Mouse (Mus musculus) neural tube, embryonic 15.5 days (tissue): ENCODE results near the gene Glp1r. TPM values are rescaled to one million over a fixed set of nuclear protein-coding genes. Genes with fewer than 3 reads are reported as not detected.

ENCODE experiments used
- ATAC-seq: fragments of 200-750 bp; cut with Nextera tagmentation; 2 replicates; pipeline ENCODE4 v1.8.0; 2017; ENCODE audit warnings: mild to moderate bottlenecking, moderate TSS enrichment, moderate library complexity; ENCODE audit not compliant: low FRiP score
- H3K27ac ChIP-seq: fragments of 300-500 bp; sonication (generic); replicated peaks from 2 replicates; pipeline ENCODE4 v1.5.1; 2015; ENCODE audit warnings: mild to moderate bottlenecking, inconsistent platforms
- H3K27me3 ChIP-seq: fragments of 300-500 bp; sonication (generic); replicated peaks from 2 replicates; pipeline ENCODE4 v1.6.1; 2015; ENCODE audit warnings: inconsistent platforms
- H3K36me3 ChIP-seq: fragments of 300-500 bp; sonication (generic); 2 replicates; pipeline ENCODE4 v1.6.1; 2015; ENCODE audit warnings: inconsistent platforms
- H3K4me1 ChIP-seq: fragments of 300-500 bp; sonication (generic); 2 replicates; pipeline ENCODE4 v1.6.1; 2015; ENCODE audit warnings: inconsistent platforms
- H3K4me2 ChIP-seq: fragments of 300-500 bp; sonication (generic); 2 replicates; pipeline ENCODE4 v1.6.1; 2015; ENCODE audit warnings: inconsistent platforms, mild to moderate bottlenecking, moderate library complexity
- H3K4me3 ChIP-seq: fragments of 300-500 bp; sonication (generic); replicated peaks from 2 replicates; pipeline ENCODE4 v1.5.1; 2015; ENCODE audit warnings: mild to moderate bottlenecking, inconsistent platforms
- H3K9ac ChIP-seq: fragments of 300-500 bp; sonication (generic); replicated peaks from 2 replicates; pipeline ENCODE4 v1.6.1; 2015; ENCODE audit warnings: mild to moderate bottlenecking, inconsistent platforms
- H3K9me3 ChIP-seq: fragments of 300-500 bp; sonication (generic); replicated peaks from 2 replicates; pipeline ENCODE4 v1.6.1; 2016; ENCODE audit warnings: inconsistent platforms
- WGBS: fragments of 180-500 bp; shearing (Covaris S2); methylation state at CpG from one replicate; pipeline ENCODE4 v1.1.7; 2015; ENCODE audit warnings: mixed read lengths; 5-methylcytosine and 5-hydroxymethylcytosine counted together
- polyA plus RNA-seq: library from polyadenylated mRNA; unstranded; fragments of >200 nt; fragmentation: Nextera tagmentation; extraction: Ambion mirVana; gene quantifications from 2 replicates; pipeline ENCODE4 v1.2.1, GENCODE M21; 2015

The Glp1r gene
- polyA plus RNA-seq, 1 experiment from 2014 or later, result 1.0 TPM

GRCm38 (mm10) chr17:30914264-30914663, 12.6 kb downstream of the Glp1r start:
- Histone ChIP-seq H3K36me3 (no peaks in the 10 kb centered on the region), H3K4me1 (peaks cover 32% of the 10 kb centered on the region), H3K9ac (no peak overlapping the region), H3K27me3 (no peaks in the 10 kb centered on the region), H3K4me2 (no peak overlapping the region), H3K9me3 (no peaks in the 10 kb centered on the region), H3K27ac (no peak overlapping the region), H3K4me3 (no peak overlapping the region)
- ATAC-seq, result no peak

DNA sequence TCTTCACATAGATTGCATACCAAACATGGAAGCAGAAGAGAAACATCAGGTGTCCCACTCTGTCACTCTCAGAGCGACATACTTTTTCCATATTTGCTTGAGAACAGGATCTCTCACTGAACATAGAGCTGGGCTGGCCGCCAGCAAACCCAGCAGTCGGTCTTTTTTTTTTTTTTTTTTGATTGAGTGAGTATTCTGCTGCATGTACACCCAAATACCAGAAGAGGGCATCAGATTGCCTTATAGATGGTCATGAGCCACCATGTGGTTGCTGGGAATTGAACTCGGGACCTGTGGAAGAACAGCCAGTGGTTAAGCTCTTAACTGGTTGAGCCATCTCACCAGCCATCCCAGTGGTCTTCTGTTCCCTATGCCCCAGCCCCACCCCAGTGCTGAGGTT, 21.9 kb downstream of the Glp1r start:
- Histone ChIP-seq H3K36me3 (no peaks in the 10 kb centered on the region), H3K4me2 (no peak overlapping the region), H3K27ac (no peak overlapping the region), H3K9me3 (no peaks in the 10 kb centered on the region), H3K9ac (no peak overlapping the region), H3K4me3 (no peak overlapping the region), H3K27me3 (no peaks in the 10 kb centered on the region), H3K4me1 (no peaks in the 10 kb centered on the region)
- WGBS, result 61% methylated on average over 4 of the region's 4 CpGs
- no peak for ATAC-seq

GRCm38 (mm10) chr17:30930827-30931226, 29.2 kb downstream of the Glp1r start:
- Histone ChIP-seq H3K4me3 (no peak overlapping the region), H3K36me3 (no peaks in the 10 kb centered on the region), H3K9ac (no peak overlapping the region), H3K4me1 (0 out of 2 replicates have a peak, but pooled peaks cover 4% of the 10 kb centered on the region), H3K9me3 (no peaks in the 10 kb centered on the region), H3K27ac (no peak overlapping the region), H3K27me3 (no peaks in the 10 kb centered on the region), H3K4me2 (no peak overlapping the region)
- WGBS, result 82% methylated on average over 7 of the region's 7 CpGs
- ATAC-seq, result no peak

DNA sequence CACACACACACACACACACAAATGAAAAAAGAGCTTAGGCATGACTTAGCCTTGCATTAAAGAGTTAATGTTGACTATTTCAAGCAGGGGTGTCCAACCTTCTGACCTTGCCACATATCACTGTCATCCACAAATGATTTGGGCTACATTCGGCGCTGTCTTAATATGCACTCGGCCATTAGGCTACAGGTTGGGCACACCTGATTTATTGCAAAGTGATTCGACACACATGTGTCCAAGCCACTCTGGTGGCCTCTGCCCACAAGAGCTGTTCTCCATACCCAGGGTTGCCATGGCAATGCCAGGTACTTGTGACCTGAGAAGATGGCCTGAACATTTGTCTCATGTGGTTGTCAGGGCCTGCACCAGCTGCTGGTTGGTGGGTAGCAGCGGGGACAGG, 31.2 kb downstream of the Glp1r start:
- ATAC-seq, result no peak
- Histone ChIP-seq H3K27ac (no peak overlapping the region), H3K4me2 (no peak overlapping the region), H3K9me3 (no peaks in the 10 kb centered on the region), H3K36me3 (no peaks in the 10 kb centered on the region), H3K4me1 (0 out of 2 replicates have a peak, but pooled peaks cover 8% of the 10 kb centered on the region), H3K27me3 (no peaks in the 10 kb centered on the region), H3K9ac (no peak overlapping the region), H3K4me3 (no peak overlapping the region)
- WGBS, result 68% methylated on average over 5 of the region's 5 CpGs

- WGBS, result 47% methylated on average over 5 of the region's 5 CpGs
- no peak overlapping the region for H3K9ac ChIP-seq
- no peak overlapping the region for H3K4me2 ChIP-seq
- H3K4me1 ChIP-seq, result 0 out of 2 replicates have a peak, but pooled peaks cover 17% of the 10 kb centered on the region
- H3K4me3 ChIP-seq, result no peak overlapping the region
- no peaks in the 10 kb centered on the region for H3K27me3 ChIP-seq
- H3K9me3 ChIP-seq, result no peaks in the 10 kb centered on the region
- ATAC-seq, result no peak
- H3K27ac ChIP-seq, result no peak overlapping the region
- no peaks in the 10 kb centered on the region for H3K36me3 ChIP-seq
These were observed 33.7 kb downstream of the Glp1r start for GRCm38 (mm10) chr17:30935301-30935700.

GRCm38 (mm10) chr17:30938554-30938953, 36.9 kb downstream of the Glp1r start:
- H3K27ac ChIP-seq, result no peak overlapping the region
- ATAC-seq, result no peak
- no peak overlapping the region for H3K9ac ChIP-seq
- H3K4me2 ChIP-seq, result no peak overlapping the region
- H3K27me3 ChIP-seq, result no peaks in the 10 kb centered on the region
- no peak overlapping the region for H3K4me3 ChIP-seq
- H3K9me3 ChIP-seq, result no peaks in the 10 kb centered on the region
- H3K4me1 ChIP-seq, result 0 out of 2 replicates have a peak, but pooled peaks cover 17% of the 10 kb centered on the region
- 42% methylated on average over 9 of the region's 9 CpGs for WGBS
- no peaks in the 10 kb centered on the region for H3K36me3 ChIP-seq

GRCm38 (mm10) chr17:30948382-30948781, 46.8 kb downstream of the Glp1r start:
- 57% methylated on average over 1 of the region's 1 CpGs for WGBS
- H3K27ac ChIP-seq, result no peak overlapping the region
- no peak overlapping the region for H3K4me2 ChIP-seq
- H3K9ac ChIP-seq, result no peak overlapping the region
- H3K9me3 ChIP-seq, result no peaks in the 10 kb centered on the region
- no peaks in the 10 kb centered on the region for H3K27me3 ChIP-seq
- no peaks in the 10 kb centered on the region for H3K36me3 ChIP-seq
- ATAC-seq, result no peak
- 0 out of 2 replicates have a peak, but pooled peaks cover 4% of the 10 kb centered on the region for H3K4me1 ChIP-seq
- no peak overlapping the region for H3K4me3 ChIP-seq

DNA sequence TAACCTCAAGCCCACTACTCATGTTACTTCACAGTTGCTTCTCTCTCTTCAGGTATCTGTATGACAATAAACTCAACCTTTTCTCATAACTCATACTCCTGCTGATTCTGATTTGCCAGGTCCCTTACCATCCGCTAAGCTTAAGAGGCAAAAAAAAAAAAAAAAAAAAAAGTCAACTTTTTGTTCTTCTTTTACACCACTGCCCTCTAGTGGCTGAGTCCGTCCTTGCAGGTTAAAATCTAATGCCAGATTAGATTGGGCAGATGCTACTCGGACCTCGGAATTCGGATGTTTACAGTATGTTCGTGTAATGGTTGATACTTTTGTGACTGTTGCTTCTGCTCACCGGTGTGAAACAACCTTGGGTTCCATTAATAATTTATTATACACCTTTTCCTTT, 49.2 kb downstream of the Glp1r start:
- Histone ChIP-seq H3K4me2 (no peak overlapping the region), H3K9ac (no peak overlapping the region), H3K4me3 (no peak overlapping the region), H3K4me1 (0 out of 2 replicates have a peak, but pooled peaks cover under 1% of the 10 kb centered on the region), H3K27me3 (no peaks in the 10 kb centered on the region), H3K36me3 (no peaks in the 10 kb centered on the region), H3K9me3 (no peaks in the 10 kb centered on the region), H3K27ac (no peak overlapping the region)
- 2% methylated on average over 7 of the region's 7 CpGs for WGBS
- ATAC-seq, result no peak

GRCm38 (mm10) chr17:30951600-30951999, 50.0 kb downstream of the Glp1r start:
- Histone ChIP-seq H3K27me3 (no peaks in the 10 kb centered on the region), H3K9me3 (no peaks in the 10 kb centered on the region), H3K4me3 (no peak overlapping the region), H3K9ac (no peak overlapping the region), H3K36me3 (no peaks in the 10 kb centered on the region), H3K27ac (no peak overlapping the region), H3K4me2 (no peak overlapping the region), H3K4me1 (no peaks in the 10 kb centered on the region)
- no peak for ATAC-seq
- 60% methylated on average over 8 of the region's 8 CpGs for WGBS

DNA sequence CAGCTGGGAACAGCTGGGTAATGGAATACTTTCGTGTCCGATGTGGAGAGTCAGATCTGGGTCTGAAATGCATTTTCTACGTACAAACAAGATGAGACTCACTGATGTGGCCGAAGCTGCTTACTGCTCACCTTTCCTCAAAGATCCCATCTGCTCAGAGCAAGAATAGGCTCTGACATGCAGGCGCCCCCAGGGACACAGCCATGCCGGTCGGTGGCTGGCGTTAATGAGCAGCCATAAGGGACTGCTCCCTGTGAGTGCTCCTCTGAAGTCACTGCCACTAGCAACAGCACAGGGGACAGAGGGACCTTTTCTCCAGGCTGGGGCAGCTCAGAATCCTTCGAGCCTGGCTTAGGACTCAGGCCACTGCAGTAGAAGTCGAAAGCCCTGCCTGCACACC, 52.7 kb downstream of the Glp1r start, which contains the start of gene Umodl1:
TSS of gene Umodl1 (plus strand) at position 301 of the 400 bp plus-strand sequence.
- Histone ChIP-seq H3K27me3 (no peaks in the 10 kb centered on the region), H3K4me1 (no peaks in the 10 kb centered on the region), H3K36me3 (no peaks in the 10 kb centered on the region), H3K4me3 (no peak within 1 kb of the TSS), H3K9ac (no peak within 1 kb of the TSS), H3K27ac (no peak within 1 kb of the TSS), H3K4me2 (no peak within 1 kb of the TSS), H3K9me3 (no peaks in the 10 kb centered on the region)
- no peak for ATAC-seq
- WGBS, result 48% methylated on average over 10 of the region's 10 CpGs

DNA sequence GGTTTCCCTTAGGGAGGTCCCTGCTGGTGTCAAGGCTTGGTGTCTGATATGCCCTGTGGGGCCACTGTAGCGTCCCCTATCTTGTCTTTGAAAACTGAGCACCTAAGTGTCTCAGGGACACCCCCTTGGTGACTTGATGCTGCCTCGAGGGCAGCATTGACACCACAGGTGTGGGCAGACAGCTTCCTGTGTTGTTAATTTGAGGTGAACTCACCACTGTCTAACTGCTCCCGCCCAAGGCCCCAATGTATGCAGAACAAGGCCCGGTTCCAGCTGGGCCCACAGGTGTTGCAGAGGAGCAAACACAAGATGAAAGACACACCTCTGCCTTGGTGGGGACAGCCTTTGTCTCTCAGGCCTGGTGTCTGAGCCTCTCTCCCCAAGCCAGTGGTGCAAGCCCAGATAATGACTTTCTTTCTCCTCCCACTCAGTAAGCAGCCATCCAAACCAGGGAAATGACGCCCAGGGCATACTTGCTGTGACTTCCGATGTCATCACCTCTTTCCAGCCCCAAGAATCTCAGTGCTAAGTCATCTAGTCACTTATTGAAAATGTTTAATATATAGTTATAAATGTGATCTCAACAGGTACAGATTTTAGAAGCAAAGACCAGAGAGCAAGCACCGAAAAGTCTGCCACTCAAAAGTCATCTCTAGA, 60.4 kb downstream of the Glp1r start:
- Histone ChIP-seq H3K4me3 (no peak overlapping the region), H3K27ac (no peak overlapping the region), H3K9me3 (no peaks in the 10 kb centered on the region), H3K27me3 (no peaks in the 10 kb centered on the region), H3K36me3 (no peaks in the 10 kb centered on the region), H3K4me2 (no peak overlapping the region), H3K4me1 (no peaks in the 10 kb centered on the region), H3K9ac (no peak overlapping the region)
- WGBS, result 67% methylated on average over 7 of the region's 7 CpGs
- no peak for ATAC-seq

- Histone ChIP-seq H3K27ac (no peak overlapping the region), H3K9ac (no peak overlapping the region), H3K4me3 (no peak overlapping the region), H3K4me1 (no peaks in the 10 kb centered on the region), H3K4me2 (no peak overlapping the region), H3K27me3 (no peaks in the 10 kb centered on the region), H3K9me3 (no peaks in the 10 kb centered on the region), H3K36me3 (no peaks in the 10 kb centered on the region)
- ATAC-seq, result no peak
- 34% methylated on average over 2 of the region's 2 CpGs for WGBS
These were observed 61.3 kb downstream of the Glp1r start for GRCm38 (mm10) chr17:30962880-30963279.
